Mouse (Mus musculus): ENCODE measurements around the gene Rela.

DNA sequence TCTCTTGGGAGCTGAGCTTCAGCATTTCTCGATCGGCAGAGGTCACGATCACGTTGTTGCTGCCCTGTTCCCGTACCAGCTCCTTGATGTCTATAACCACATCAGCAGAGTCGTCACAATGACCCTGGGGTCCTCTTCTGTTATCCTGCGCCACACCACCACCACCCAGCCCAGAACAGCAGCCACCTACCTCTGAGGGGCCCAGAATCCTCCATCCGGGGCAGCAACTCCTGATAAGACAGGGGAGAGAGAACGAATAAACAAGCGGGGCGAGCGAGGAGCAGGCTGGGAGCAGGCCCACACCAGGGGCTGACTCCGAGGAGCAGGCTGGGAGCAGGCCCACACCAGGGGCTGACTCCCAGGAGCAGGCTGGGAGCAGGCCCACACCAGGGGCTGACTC, 49.2 kb downstream of the Rela start:
- TF ChIP-seq CTCF (IDR thresholded peaks at IDR 0.05; ENCODE audit: low read depth) (no peak), EP300 (optimal IDR thresholded peaks at IDR 0.05) (no peak)

All from stomach, postnatal 0 days (tissue).